Mouse (Mus musculus): ENCODE results near the gene Slc29a2. TPM values are rescaled to one million over a fixed set of nuclear protein-coding genes. Genes with fewer than 3 reads are reported as not detected.
A peak's percentile ranks its signal among the peaks of the same experiment; 100 is the strongest.

Slc29a2 gene
- polyA plus RNA-seq, 1 experiment from 2014 or later, result 15.4 TPM

- no peaks in the 10 kb centered on the region for H3K9me3 ChIP-seq
- no peak overlapping the region for H3K27ac ChIP-seq (replicated peaks)
- peaks cover 8% of the 10 kb centered on the region for H3K4me1 ChIP-seq (replicated peaks)
- WGBS, result 9% methylated on average over 17 of the region's 17 CpGs
- peaks cover 38% of the 10 kb centered on the region for H3K27me3 ChIP-seq
- peaks cover 27% of the 10 kb centered on the region for H3K36me3 ChIP-seq
- H3K4me3 ChIP-seq, result 0 out of 2 replicates have a peak overlapping the region, but pooled peaks have one; percentile 3
- ATAC-seq (ENCODE audit: low FRiP score, low read depth), result no peak
- H3K4me2 ChIP-seq, result peak overlapping the region; percentile 16; the same call in 1 of the 2 replicates
- no peak overlapping the region for H3K9ac ChIP-seq
These were observed 27.4 kb downstream of the Slc29a2 start for GRCm38 (mm10) chr19:5051031-5051430.

- no peak overlapping the region for H3K27ac ChIP-seq (replicated peaks)
- no peak overlapping the region for H3K4me3 ChIP-seq
- H3K9me3 ChIP-seq, result no peaks in the 10 kb centered on the region
- H3K27me3 ChIP-seq, result peaks cover 38% of the 10 kb centered on the region
- no peak overlapping the region for H3K9ac ChIP-seq
- peaks cover 24% of the 10 kb centered on the region for H3K36me3 ChIP-seq
- ATAC-seq (ENCODE audit: low FRiP score, low read depth), result no peak
- peaks cover 12% of the 10 kb centered on the region for H3K4me1 ChIP-seq (replicated peaks)
- WGBS, result 42% methylated on average over 3 of the region's 3 CpGs
- H3K4me2 ChIP-seq, result 0 out of 2 replicates have a peak overlapping the region, but pooled peaks have one; percentile 16
These were observed 27.9 kb downstream of the Slc29a2 start for GRCm38 (mm10) chr19:5051515-5051914.

GRCm38 (mm10) chr19:5052166-5052822 lies 28.6 kb downstream of the Slc29a2 start:
- Histone ChIP-seq H3K9me3 (no peaks in the 10 kb centered on the region), H3K4me3 (no peak overlapping the region), H3K9ac (no peak overlapping the region), H3K4me2 (no peak overlapping the region), H3K27ac (replicated peaks) (no peak overlapping the region), H3K27me3 (peaks cover 38% of the 10 kb centered on the region), H3K36me3 (peaks cover 18% of the 10 kb centered on the region; the same call in 1 of the 2 replicates), H3K4me1 (replicated peaks) (peaks cover 13% of the 10 kb centered on the region)
- 26% methylated on average over 25 of the region's 25 CpGs for WGBS
- ATAC-seq (ENCODE audit: low FRiP score, low read depth), result no peak

GRCm38 (mm10) chr19:5052853-5053252 lies 29.2 kb downstream of the Slc29a2 start:
- Histone ChIP-seq H3K4me1 (replicated peaks) (peaks cover 13% of the 10 kb centered on the region), H3K4me2 (no peak overlapping the region), H3K27ac (replicated peaks) (no peak overlapping the region), H3K36me3 (peaks cover 12% of the 10 kb centered on the region; the same call in 1 of the 2 replicates), H3K27me3 (peaks cover 38% of the 10 kb centered on the region), H3K9me3 (no peaks in the 10 kb centered on the region), H3K4me3 (no peak overlapping the region), H3K9ac (no peak overlapping the region)
- no peak for ATAC-seq (ENCODE audit: low FRiP score, low read depth)
- WGBS, result 55% methylated on average over 17 of the region's 17 CpGs

- Histone ChIP-seq H3K4me3 (no peak overlapping the region), H3K4me2 (no peak overlapping the region), H3K4me1 (replicated peaks) (peaks cover 17% of the 10 kb centered on the region), H3K27ac (replicated peaks) (no peak overlapping the region), H3K36me3 (peaks cover 3% of the 10 kb centered on the region; the same call in 1 of the 2 replicates), H3K9me3 (no peaks in the 10 kb centered on the region), H3K27me3 (peaks cover 43% of the 10 kb centered on the region), H3K9ac (no peak overlapping the region)
- no peak for ATAC-seq (ENCODE audit: low FRiP score, low read depth)
- WGBS, result 17% methylated on average over 9 of the region's 9 CpGs
These were observed 30.2 kb downstream of the Slc29a2 start for GRCm38 (mm10) chr19:5053909-5054308.

GRCm38 (mm10) chr19:5056251-5056650 lies 32.6 kb downstream of the Slc29a2 start:
- Histone ChIP-seq H3K4me1 (replicated peaks) (peaks cover 19% of the 10 kb centered on the region; the same call in 1 of the 2 replicates), H3K27me3 (peaks cover 33% of the 10 kb centered on the region), H3K36me3 (no peaks in the 10 kb centered on the region), H3K27ac (replicated peaks) (no peak overlapping the region), H3K9me3 (no peaks in the 10 kb centered on the region), H3K4me3 (no peak overlapping the region), H3K9ac (0 out of 2 replicates have a peak overlapping the region, but pooled peaks have one; percentile 10), H3K4me2 (no peak overlapping the region)
- 12% methylated on average over 6 of the region's 6 CpGs for WGBS
- peak; percentile 15; the same call in 1 of the 2 replicates for ATAC-seq (ENCODE audit: low FRiP score, low read depth)

- H3K27ac ChIP-seq (replicated peaks), result peak overlapping the region; percentile 38; the same call in 1 of the 2 replicates
- H3K4me3 ChIP-seq, result no peak overlapping the region
- H3K9me3 ChIP-seq, result no peaks in the 10 kb centered on the region
- no peak overlapping the region for H3K4me2 ChIP-seq
- H3K4me1 ChIP-seq (replicated peaks), result peaks cover 19% of the 10 kb centered on the region; the same call in 1 of the 2 replicates
- no peaks in the 10 kb centered on the region for H3K36me3 ChIP-seq
- H3K27me3 ChIP-seq, result peaks cover 14% of the 10 kb centered on the region; the same call in 1 of the 2 replicates
- WGBS, result 29% methylated on average over 16 of the region's 16 CpGs
- no peak for ATAC-seq (ENCODE audit: low FRiP score, low read depth)
- H3K9ac ChIP-seq, result no peak overlapping the region
These were observed 34.5 kb downstream of the Slc29a2 start for GRCm38 (mm10) chr19:5057876-5058775.

- Histone ChIP-seq H3K27ac (replicated peaks) (peak overlapping the region; percentile 38; the same call in 1 of the 2 replicates), H3K9ac (0 out of 2 replicates have a peak overlapping the region, but pooled peaks have one; percentile 13), H3K9me3 (no peaks in the 10 kb centered on the region), H3K4me1 (replicated peaks) (peaks cover 19% of the 10 kb centered on the region; the same call in 1 of the 2 replicates), H3K36me3 (no peaks in the 10 kb centered on the region), H3K4me3 (no peak overlapping the region), H3K27me3 (0 out of 2 replicates have a peak, but pooled peaks cover 5% of the 10 kb centered on the region), H3K4me2 (no peak overlapping the region)
- 16% methylated on average over 10 of the region's 10 CpGs for WGBS
- ATAC-seq (ENCODE audit: low FRiP score, low read depth), result peak; percentile 29; the same call in 1 of the 2 replicates
These were observed 35.4 kb downstream of the Slc29a2 start for GRCm38 (mm10) chr19:5058801-5059771.

- H3K4me3 ChIP-seq, result no peak overlapping the region
- WGBS, result 39% methylated on average over 5 of the region's 5 CpGs
- ATAC-seq (ENCODE audit: low FRiP score, low read depth), result no peak
- H3K27ac ChIP-seq (replicated peaks), result no peak overlapping the region; the same call in 1 of the 2 replicates
- no peak overlapping the region for H3K9ac ChIP-seq
- H3K27me3 ChIP-seq, result 0 out of 2 replicates have a peak, but pooled peaks cover 5% of the 10 kb centered on the region
- H3K4me1 ChIP-seq (replicated peaks), result peaks cover 19% of the 10 kb centered on the region; the same call in 1 of the 2 replicates
- no peak overlapping the region for H3K4me2 ChIP-seq
- no peaks in the 10 kb centered on the region for H3K36me3 ChIP-seq
- H3K9me3 ChIP-seq, result no peaks in the 10 kb centered on the region
These were observed 37.0 kb downstream of the Slc29a2 start for GRCm38 (mm10) chr19:5060365-5061330.

GRCm38 (mm10) chr19:5062041-5062440 lies 38.4 kb downstream of the Slc29a2 start:
- 85% methylated on average over 5 of the region's 5 CpGs for WGBS
- no peaks in the 10 kb centered on the region for H3K9me3 ChIP-seq
- ATAC-seq (ENCODE audit: low FRiP score, low read depth), result no peak

More at GRCm38 (mm10) chr19:5062041-5062440, 38.4 kb downstream of the Slc29a2 start:
- H3K27ac ChIP-seq (replicated peaks), result no peak overlapping the region
- peaks cover 14% of the 10 kb centered on the region for H3K4me1 ChIP-seq (replicated peaks)
- no peak overlapping the region for H3K4me3 ChIP-seq
- no peak overlapping the region for H3K4me2 ChIP-seq
- H3K36me3 ChIP-seq, result no peaks in the 10 kb centered on the region
- H3K9ac ChIP-seq, result no peak overlapping the region
- peaks cover 11% of the 10 kb centered on the region for H3K27me3 ChIP-seq
